Mouse (Mus musculus): Measurements from ENCODE around the gene Emd.

GRCm38 (mm10) chrX:74218496-74218895 is 36.0 kb upstream of the Emd start:
- no peak for TF ChIP-seq CTCF (IDR thresholded peaks at IDR 0.05; ENCODE audit: low read depth)
- TF ChIP-seq EP300 (IDR thresholded peaks at IDR 0.05; ENCODE audit: low read depth), result no peak

Data from liver, embryonic 14.5 days (tissue).